Mouse (Mus musculus): ENCODE results near the gene Polg2. TPM values are rescaled to one million over a fixed set of nuclear protein-coding genes. Genes with fewer than 3 reads are reported as not detected.

Gene Polg2
- total and polyA plus RNA-seq, 3 experiments = 12.1 to 12.5 (median 12.3) TPM

DNA sequence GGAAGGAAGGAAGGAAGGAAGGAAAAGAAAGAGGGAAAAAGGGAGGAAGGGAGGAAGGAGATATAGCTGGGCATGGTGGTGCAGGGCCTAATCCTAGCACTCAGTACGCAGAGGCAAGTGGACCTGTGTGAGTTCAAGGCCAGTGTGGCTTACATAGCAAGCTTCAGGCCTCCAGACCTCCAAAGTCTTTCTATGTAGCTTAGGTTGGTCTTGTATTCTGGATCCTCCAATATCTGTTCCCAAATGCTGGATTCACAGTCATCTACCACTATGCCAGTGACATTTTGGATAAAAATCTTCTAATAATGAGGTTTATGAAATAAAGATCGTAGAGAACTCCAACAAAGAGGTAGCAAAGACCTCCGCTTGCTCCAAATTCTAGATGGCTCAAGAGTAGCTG is 37.5 kb downstream of the Polg2 start:
- dilution Hi-C loops (cut with MboI; ENCODE audit: extremely low pct_ligation_motif_present, extremely low pct_unique_long_range_greater_than_20kb, low sequenced_read_pairs) = no loop called here

DNA sequence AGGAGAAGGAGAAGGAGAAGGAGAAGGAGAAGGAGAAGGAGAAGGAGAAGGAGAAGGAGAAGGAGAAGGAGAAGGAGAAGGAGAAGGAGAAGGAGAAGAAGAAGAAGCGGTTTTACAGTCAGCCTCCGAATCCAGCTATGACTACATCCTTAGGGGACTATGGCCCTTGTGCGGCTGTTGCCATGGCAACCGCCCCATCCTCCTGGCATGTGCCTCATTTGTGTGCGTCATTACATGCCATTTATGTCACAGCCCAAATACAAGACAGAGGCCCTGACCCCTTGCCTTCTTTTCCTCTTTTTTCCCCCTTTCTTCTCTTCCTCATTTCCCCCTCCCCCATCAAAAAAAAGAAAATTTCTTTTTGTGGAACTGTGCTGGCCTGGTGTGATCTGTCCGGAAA is 38.1 kb downstream of the Polg2 start:
- H3K4me2 ChIP-seq (ENCODE audit: insufficient read depth, low read depth, poor library complexity, severe bottlenecking) = no peak overlapping the region
- H3K4me1 ChIP-seq (ENCODE audit: control insufficient read depth in 1 of 2, insufficient read depth in 2 of 2) = peaks cover 3 to 64% of the 10 kb centered on the region in 2 experiments; a peak in 3 of 4 replicates
- dilution Hi-C loops (cut with MboI; ENCODE audit: extremely low pct_ligation_motif_present, extremely low pct_unique_long_range_greater_than_20kb, low sequenced_read_pairs) (no loop called here), in situ Hi-C loops (cut with MboI; ENCODE audit: low pct_ligation_motif_present, low pct_unique_long_range_greater_than_20kb, low sequenced_read_pairs) (no loop called here)
- no peak overlapping the region for H3K9ac ChIP-seq (ENCODE audit: insufficient read depth, low read depth)
- H3K27ac ChIP-seq (ENCODE audit: insufficient read depth, low read depth) = no peak overlapping the region
- H3K79me2 ChIP-seq (replicated peaks; ENCODE audit: control insufficient read depth, extremely low read depth, insufficient read depth, poor library complexity, severe bottlenecking) = peaks cover 9% of the 10 kb centered on the region
- peaks cover 4 to 29% of the 10 kb centered on the region in 2 experiments for H3K36me3 ChIP-seq (replicated peaks in 1 of 2; ENCODE audit: control insufficient read depth in 1 of 2, insufficient read depth in 1 of 2, low read length in 1 of 2)
- peak; percentile 94 for DNase-seq (ENCODE audit: extremely low read depth)
- TF ChIP-seq E2F4 (IDR thresholded peaks at IDR 0.05; ENCODE audit: insufficient replicate concordance, low read depth, low read length) (no peak), CHD1 (IDR thresholded peaks at IDR 0.05; ENCODE audit: low read depth, low read length) (no peak), JUND (conservative IDR thresholded peaks at IDR 0.05; ENCODE audit: low read depth, low read length) (no peak), MAX (IDR thresholded peaks at IDR 0.05; ENCODE audit: low read length) (no peak), SMC3 (IDR thresholded peaks at IDR 0.05; ENCODE audit: low read depth, low read length) (no peak), KAT2A (IDR thresholded peaks at IDR 0.05; ENCODE audit: insufficient replicate concordance, low read length) (no peak), BHLHE40 (IDR thresholded peaks at IDR 0.05; ENCODE audit: low read depth, low read length) (peak; percentile 54), MXI1 (IDR thresholded peaks at IDR 0.05; ENCODE audit: low read depth, low read length) (peak; percentile 64), GABPA (IDR thresholded peaks at IDR 0.05; ENCODE audit: insufficient replicate concordance, low read depth, low read length) (no peak), USF2 (conservative IDR thresholded peaks at IDR 0.05; ENCODE audit: low read depth, low read length) (no peak), ZNF384 (IDR thresholded peaks at IDR 0.05; ENCODE audit: low read depth, low read length) (0 out of 2 replicates have a peak, but pooled peaks have one; percentile 2), RAD21 (IDR thresholded peaks at IDR 0.05; ENCODE audit: low read depth, low read length) (no peak), UBTF (IDR thresholded peaks at IDR 0.05; ENCODE audit: low read depth, low read length) (no peak), EP300 (IDR thresholded peaks at IDR 0.05; ENCODE audit: low read length) (peak; percentile 29)
- H3K4me3 ChIP-seq (replicated peaks in 1 of 3; ENCODE audit: low read depth in 2 of 3, low read length in 2 of 3, poor library complexity in 1 of 3) = no peak overlapping the region
- no peaks in the 10 kb centered on the region for H3K27me3 ChIP-seq (replicated peaks)
- peaks cover 5% of the 10 kb centered on the region for H3K9me3 ChIP-seq (replicated peaks; ENCODE audit: low read length)

More for the DNA sequence above, 37.5 kb downstream of the Polg2 start:
- Histone ChIP-seq H3K4me3 (replicated peaks in 1 of 3; ENCODE audit: low read depth in 2 of 3, low read length in 2 of 3, poor library complexity in 1 of 3) (no peak overlapping the region), H3K79me2 (replicated peaks; ENCODE audit: control insufficient read depth, extremely low read depth, insufficient read depth, poor library complexity, severe bottlenecking) (peaks cover 9% of the 10 kb centered on the region), H3K9me3 (replicated peaks; ENCODE audit: low read length) (peaks cover 5% of the 10 kb centered on the region), H3K4me1 (ENCODE audit: control insufficient read depth in 1 of 2, insufficient read depth in 2 of 2) (peaks cover 3 to 58% of the 10 kb centered on the region in 2 experiments; a peak in 3 of 4 replicates), H3K27ac (ENCODE audit: insufficient read depth, low read depth) (peak overlapping the region; percentile 41; the same call in 1 of the 2 replicates), H3K36me3 (replicated peaks in 1 of 2; ENCODE audit: control insufficient read depth in 1 of 2, insufficient read depth in 1 of 2, low read length in 1 of 2) (peaks cover 4 to 25% of the 10 kb centered on the region in 2 experiments), H3K9ac (ENCODE audit: insufficient read depth, low read depth) (no peak overlapping the region), H3K27me3 (replicated peaks) (no peaks in the 10 kb centered on the region), H3K4me2 (ENCODE audit: insufficient read depth, low read depth, poor library complexity, severe bottlenecking) (no peak overlapping the region)
- no peak for DNase-seq (ENCODE audit: extremely low read depth)
- no peak for TF ChIP-seq UBTF (IDR thresholded peaks at IDR 0.05; ENCODE audit: low read depth, low read length)
- no peak for TF ChIP-seq USF2 (conservative IDR thresholded peaks at IDR 0.05; ENCODE audit: low read depth, low read length)
- no peak for TF ChIP-seq TCF12 (IDR thresholded peaks at IDR 0.05; ENCODE audit: low read depth, low read length)
- in situ Hi-C loops (cut with MboI; ENCODE audit: low pct_ligation_motif_present, low pct_unique_long_range_greater_than_20kb, low sequenced_read_pairs) = no loop called here
